Mouse (Mus musculus) cortical plate, adult 2 months (tissue): ENCODE results near the gene Dera.

Source experiments
- CTCF ChIP-seq: fragments of 200-500 bp; IDR thresholded peaks from 2 replicates; pipeline ENCODE4 v1.5.1; 2011; ENCODE audit warnings: mild to moderate bottlenecking, control low read depth, low read length; ENCODE audit not compliant: insufficient read depth; ENCODE audit errors: extremely low read depth
- POLR2A ChIP-seq: fragments of 200-500 bp; IDR thresholded peaks from 2 replicates; pipeline ENCODE4 v1.6.1; 2011; ENCODE audit warnings: mild to moderate bottlenecking, low read length, control low read depth; ENCODE audit not compliant: insufficient read depth; ENCODE audit errors: extremely low read depth

DNA sequence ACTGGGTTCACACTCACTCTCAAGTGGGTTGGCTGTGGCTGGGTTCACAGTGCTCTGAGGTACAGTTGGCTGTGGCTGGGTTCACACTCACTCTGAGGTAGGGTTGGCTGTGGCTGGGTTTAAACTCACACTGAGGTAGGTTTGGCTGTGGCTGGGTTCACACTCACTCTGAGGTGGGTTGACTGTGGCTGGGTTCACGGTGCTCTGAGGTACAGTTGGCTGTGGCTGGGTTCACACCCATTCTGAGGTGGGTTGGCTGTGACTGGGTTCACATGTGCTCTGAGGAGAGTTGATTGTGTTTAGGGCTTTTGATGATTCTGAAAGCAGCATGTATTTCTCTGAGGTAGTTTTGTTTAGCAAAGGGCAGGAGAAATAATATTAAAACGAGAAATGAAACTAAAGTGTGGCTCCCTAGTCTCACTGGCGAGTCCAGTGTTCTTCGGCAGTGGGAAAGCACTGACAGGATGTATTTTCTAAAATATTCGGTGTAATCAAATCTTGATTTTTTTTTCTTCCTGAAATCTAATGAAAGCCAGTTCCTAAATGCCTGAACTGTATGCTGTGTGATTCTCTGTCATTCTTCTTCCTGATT lies 70.8 kb downstream of the Dera start:
- TF ChIP-seq CTCF (no peak), POLR2A (no peak)
